Mouse (Mus musculus) midbrain, embryonic 12.5 days (tissue): ENCODE results near the gene Hes7. TPM values are rescaled to one million over a fixed set of nuclear protein-coding genes. Genes with fewer than 3 reads are reported as not detected.

Experiments used
- ATAC-seq: fragments of 200-750 bp; cut with Nextera tagmentation; 2 replicates; pipeline ENCODE4 v1.8.0; 2017; ENCODE audit warnings: low read depth, moderate TSS enrichment, moderate library complexity; ENCODE audit not compliant: low FRiP score
- H3K27ac ChIP-seq: fragments of 300-500 bp; sonication (generic); replicated peaks from 2 replicates; pipeline ENCODE4 v1.5.1; 2016; ENCODE audit warnings: mild to moderate bottlenecking
- H3K27me3 ChIP-seq: fragments of 300-500 bp; sonication (generic); 2 replicates; pipeline ENCODE4 v1.6.1; 2016; ENCODE audit warnings: mild to moderate bottlenecking
- H3K36me3 ChIP-seq: fragments of 300-500 bp; sonication (generic); 2 replicates; pipeline ENCODE4 v1.6.1; 2016
- H3K4me1 ChIP-seq: fragments of 300-500 bp; sonication (generic); 2 replicates; pipeline ENCODE4 v1.6.1; 2016
- H3K4me2 ChIP-seq: fragments of 300-500 bp; sonication (generic); replicated peaks from 2 replicates; pipeline ENCODE4 v1.6.1; 2016; ENCODE audit warnings: mild to moderate bottlenecking, moderate library complexity
- H3K4me3 ChIP-seq: fragments of 300-500 bp; sonication (generic); 2 replicates; pipeline ENCODE4 v1.5.1; 2016; ENCODE audit warnings: mild to moderate bottlenecking
- H3K9ac ChIP-seq: fragments of 300-500 bp; sonication (generic); replicated peaks from 2 replicates; pipeline ENCODE4 v1.6.1; 2016; ENCODE audit warnings: mild to moderate bottlenecking, moderate library complexity
- H3K9me3 ChIP-seq: fragments of 300-500 bp; sonication (generic); 2 replicates; pipeline ENCODE4 v1.6.1; 2016; ENCODE audit warnings: mild to moderate bottlenecking
- WGBS: fragments of 180-500 bp; shearing (Covaris S2); methylation state at CpG from one replicate; pipeline ENCODE4 v1.1.7; 2016; 5-methylcytosine and 5-hydroxymethylcytosine counted together
- polyA plus RNA-seq: library from polyadenylated mRNA; unstranded; fragments of >200 nt; fragmentation: Nextera tagmentation; extraction: Ambion mirVana; gene quantifications from 2 replicates; pipeline ENCODE4 v1.2.1, GENCODE M21; 2016

Hes7 gene
- polyA plus RNA-seq, 1 experiment from 2014 or later, result 0.38 TPM

DNA sequence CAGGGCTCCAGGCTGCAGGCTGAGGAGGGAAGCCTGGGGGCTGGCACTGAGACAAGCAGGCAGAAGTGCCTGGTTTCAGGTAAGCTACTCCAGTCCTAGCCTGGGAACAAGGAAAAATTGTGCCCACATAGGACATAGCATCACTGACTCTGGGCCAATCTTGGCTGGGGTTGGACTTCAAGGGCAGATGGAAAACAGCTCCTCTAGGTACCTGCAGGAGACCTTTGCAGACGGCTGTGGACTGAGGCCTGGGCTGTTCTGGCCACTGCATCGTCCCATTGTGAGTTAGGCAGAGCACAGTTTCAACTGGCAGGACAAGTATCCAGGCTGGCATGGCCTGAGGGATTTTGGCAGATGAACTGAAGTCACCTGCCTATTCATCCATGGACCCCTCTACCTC, 14.4 kb upstream of the Hes7 start:
- H3K4me2 ChIP-seq, result no peak overlapping the region
- ATAC-seq, result no peak
- 0 out of 2 replicates have a peak, but pooled peaks cover 2% of the 10 kb centered on the region for H3K4me1 ChIP-seq
- 81% methylated on average over 2 of the region's 2 CpGs for WGBS
- H3K9ac ChIP-seq, result no peak overlapping the region
- no peaks in the 10 kb centered on the region for H3K27me3 ChIP-seq
- H3K9me3 ChIP-seq, result no peaks in the 10 kb centered on the region
- H3K36me3 ChIP-seq, result peaks cover 87% of the 10 kb centered on the region
- no peak overlapping the region for H3K4me3 ChIP-seq
- H3K27ac ChIP-seq, result no peak overlapping the region

DNA sequence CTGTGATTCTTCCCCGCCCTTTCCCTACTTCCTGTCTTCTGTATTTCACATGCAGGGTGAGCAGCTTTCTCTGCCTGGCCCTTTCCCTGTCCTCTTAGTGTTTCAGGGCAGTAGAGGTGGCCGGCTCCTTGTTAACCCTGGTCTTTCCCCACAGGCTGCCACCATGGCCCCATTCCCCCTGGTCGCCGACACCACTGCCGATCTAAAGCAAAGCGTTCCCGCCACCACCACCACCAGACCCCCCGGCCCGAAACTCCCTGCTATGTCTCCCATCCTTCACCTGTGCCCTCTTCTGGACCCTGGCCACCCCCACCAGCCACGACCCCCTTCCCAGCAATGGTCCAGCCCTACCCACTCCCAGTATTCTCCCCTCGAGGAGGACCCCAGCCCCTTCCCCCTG, 13.9 kb upstream of the Hes7 start:
- peaks cover 82% of the 10 kb centered on the region for H3K36me3 ChIP-seq
- peaks cover under 1% of the 10 kb centered on the region; the same call in 1 of the 2 replicates for H3K27me3 ChIP-seq
- no peak overlapping the region for H3K4me3 ChIP-seq
- 89% methylated on average over 11 of the region's 11 CpGs for WGBS
- H3K9me3 ChIP-seq, result no peaks in the 10 kb centered on the region
- peaks cover under 1% of the 10 kb centered on the region; the same call in 1 of the 2 replicates for H3K4me1 ChIP-seq
- H3K9ac ChIP-seq, result no peak overlapping the region
- H3K4me2 ChIP-seq, result no peak overlapping the region
- no peak for ATAC-seq
- H3K27ac ChIP-seq, result no peak overlapping the region

DNA sequence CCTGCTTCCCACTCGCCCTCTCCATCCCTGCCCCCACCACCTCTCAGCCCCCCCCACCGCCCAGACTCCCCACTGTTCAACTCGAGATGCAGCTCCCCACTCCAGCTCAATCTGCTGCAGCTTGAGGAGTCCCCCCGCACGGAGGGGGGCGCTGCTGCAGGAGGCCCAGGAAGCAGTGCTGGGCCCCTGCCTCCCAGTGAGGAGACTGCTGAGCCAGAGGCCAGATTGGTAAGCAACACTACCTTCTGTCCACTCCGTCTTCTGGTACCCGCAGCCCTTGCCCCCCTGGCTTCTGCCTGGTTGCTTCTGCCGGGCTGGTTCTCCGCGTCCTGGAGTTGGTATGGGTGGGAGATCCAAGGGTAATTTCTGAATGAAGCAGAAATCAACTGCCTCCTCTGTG, 13.4 kb upstream of the Hes7 start:
- H3K27me3 ChIP-seq, result peaks cover 6% of the 10 kb centered on the region; the same call in 1 of the 2 replicates
- no peak overlapping the region for H3K9ac ChIP-seq
- no peak for ATAC-seq
- no peaks in the 10 kb centered on the region for H3K9me3 ChIP-seq
- peaks cover 5% of the 10 kb centered on the region; the same call in 1 of the 2 replicates for H3K4me1 ChIP-seq
- WGBS, result 85% methylated on average over 11 of the region's 11 CpGs
- no peak overlapping the region for H3K27ac ChIP-seq
- no peak overlapping the region for H3K4me3 ChIP-seq
- no peak overlapping the region for H3K4me2 ChIP-seq
- peaks cover 76% of the 10 kb centered on the region for H3K36me3 ChIP-seq

DNA sequence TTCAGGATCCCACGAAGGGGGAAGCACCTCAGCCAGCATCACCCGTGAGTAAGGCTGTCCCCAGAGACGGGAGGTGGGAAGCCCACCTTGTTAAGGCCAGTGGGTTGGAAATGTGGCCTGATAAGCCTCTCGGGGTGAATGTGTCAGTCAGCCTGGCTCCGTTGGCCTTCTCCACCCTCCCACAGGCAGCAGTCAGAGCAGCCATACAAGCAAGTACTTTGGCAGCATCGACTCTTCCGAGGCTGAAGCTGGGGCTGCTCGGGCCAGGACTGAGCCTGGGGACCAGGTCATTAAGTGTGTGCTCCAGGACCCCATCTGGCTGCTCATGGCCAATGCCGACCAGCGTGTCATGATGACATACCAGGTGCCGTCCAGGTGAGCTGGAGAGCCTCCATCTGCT, 12.5 kb upstream of the Hes7 start:
- ATAC-seq, result no peak
- peaks cover 68% of the 10 kb centered on the region for H3K36me3 ChIP-seq
- H3K4me3 ChIP-seq, result no peak overlapping the region
- H3K4me1 ChIP-seq, result peaks cover 5% of the 10 kb centered on the region; the same call in 1 of the 2 replicates
- no peak overlapping the region for H3K4me2 ChIP-seq
- H3K9me3 ChIP-seq, result no peaks in the 10 kb centered on the region
- 93% methylated on average over 11 of the region's 11 CpGs for WGBS
- no peak overlapping the region for H3K9ac ChIP-seq
- H3K27me3 ChIP-seq, result peaks cover 15% of the 10 kb centered on the region
- H3K27ac ChIP-seq, result no peak overlapping the region

DNA sequence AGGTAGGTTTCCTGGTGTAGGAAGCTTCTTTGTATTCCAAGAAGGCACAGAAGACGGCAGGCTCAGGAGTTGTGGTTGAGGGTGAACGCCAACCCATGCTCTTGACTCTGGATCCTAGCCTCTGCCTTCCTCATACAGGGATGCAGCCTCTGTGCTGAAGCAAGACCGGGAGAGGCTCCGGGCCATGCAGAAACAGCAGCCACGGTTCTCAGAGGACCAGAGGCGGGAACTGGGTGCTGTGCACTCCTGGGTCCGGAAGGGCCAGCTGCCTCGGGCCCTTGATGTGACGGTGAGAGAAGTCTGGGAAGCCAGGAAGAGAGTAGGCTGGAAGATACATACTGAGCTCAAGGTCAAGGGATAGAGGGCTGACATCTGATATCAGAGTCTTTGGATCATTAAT, 12.0 kb upstream of the Hes7 start:
- 93% methylated on average over 9 of the region's 9 CpGs for WGBS
- Histone ChIP-seq H3K9ac (no peak overlapping the region), H3K9me3 (no peaks in the 10 kb centered on the region), H3K4me2 (no peak overlapping the region), H3K27me3 (peaks cover 18% of the 10 kb centered on the region), H3K36me3 (peaks cover 63% of the 10 kb centered on the region), H3K4me3 (no peak overlapping the region), H3K4me1 (peaks cover 5% of the 10 kb centered on the region; the same call in 1 of the 2 replicates), H3K27ac (no peak overlapping the region)
- no peak for ATAC-seq

DNA sequence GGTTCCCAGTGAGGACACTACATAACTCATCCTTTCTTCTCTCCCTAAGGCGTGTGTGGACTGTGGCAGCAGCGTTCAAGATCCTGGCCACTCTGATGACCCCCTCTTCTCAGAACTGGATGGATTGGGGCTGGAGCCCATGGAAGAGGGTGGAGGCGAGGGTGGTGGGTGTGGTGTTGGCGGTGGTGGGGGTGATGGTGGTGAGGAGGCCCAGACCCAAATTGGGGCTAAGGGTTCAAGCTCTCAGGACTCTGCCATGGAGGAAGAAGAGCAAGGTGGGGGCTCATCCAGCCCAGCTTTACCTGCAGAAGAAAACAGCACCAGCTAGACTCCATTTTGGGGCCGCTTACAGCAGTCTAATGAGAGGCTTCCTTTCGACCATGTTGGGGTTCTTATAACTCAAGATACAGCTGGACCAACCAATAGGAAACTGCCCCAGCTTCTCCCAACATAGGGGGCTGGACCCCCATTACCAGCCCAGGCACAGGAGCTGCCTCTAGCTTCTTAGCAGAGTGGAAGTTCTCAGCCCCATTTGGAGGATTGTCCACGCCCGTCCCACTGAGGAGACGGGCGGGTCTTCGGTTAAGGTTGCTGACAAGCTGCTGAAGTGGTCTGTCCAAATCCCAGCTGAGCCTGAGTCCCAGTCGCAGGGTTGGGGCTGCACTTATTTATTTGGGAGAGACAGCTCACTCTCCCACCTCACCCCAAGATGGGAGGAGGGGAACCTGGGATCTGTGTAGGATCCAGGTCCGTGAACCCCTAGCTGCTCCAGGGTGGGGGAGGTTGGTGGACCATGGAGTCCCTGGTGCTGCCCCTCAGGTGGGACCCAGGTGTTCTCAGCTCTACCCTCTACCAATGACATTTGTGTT, 10.9 kb upstream of the Hes7 start:
- H3K9me3 ChIP-seq, result no peaks in the 10 kb centered on the region
- H3K4me2 ChIP-seq, result no peak overlapping the region

DNA sequence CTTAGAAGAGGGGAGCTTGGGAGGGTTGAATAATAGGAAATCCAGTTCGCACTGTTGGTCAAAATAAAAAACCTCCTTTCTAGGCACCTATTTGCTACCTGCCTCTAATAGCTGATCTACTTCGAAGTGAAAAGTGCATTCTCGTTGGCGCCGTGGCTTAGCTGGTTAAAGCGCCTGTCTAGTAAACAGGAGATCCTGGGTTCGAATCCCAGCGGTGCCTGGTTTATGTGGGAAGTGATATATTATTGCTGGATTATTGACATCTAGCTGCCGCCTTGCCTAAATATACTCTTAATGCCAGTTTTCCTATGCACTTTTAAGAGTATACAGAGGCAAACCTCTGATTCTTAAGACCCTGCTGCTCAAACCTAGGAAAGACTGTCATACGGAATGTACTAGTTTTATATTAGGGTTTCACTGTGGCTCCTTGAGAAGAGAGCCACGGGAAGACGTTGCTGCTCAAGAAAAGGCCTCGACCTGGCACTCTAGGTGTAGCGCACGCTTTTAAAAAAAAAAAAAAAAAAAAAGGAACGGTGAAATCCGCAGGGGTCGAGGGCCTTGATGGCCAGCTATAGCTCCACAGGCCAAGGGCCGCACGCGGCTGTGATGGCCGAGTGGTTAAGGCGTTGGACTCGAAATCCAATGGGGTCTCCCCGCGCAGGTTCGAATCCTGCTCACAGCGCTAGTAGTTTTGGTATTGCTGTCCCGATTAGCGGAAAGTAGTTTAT, 9.7 kb upstream of the Hes7 start:
- peaks cover 36% of the 10 kb centered on the region for H3K27me3 ChIP-seq
- H3K4me1 ChIP-seq, result peaks cover 5% of the 10 kb centered on the region; the same call in 1 of the 2 replicates
- no peaks in the 10 kb centered on the region for H3K9me3 ChIP-seq
- H3K36me3 ChIP-seq, result peaks cover 41% of the 10 kb centered on the region
- H3K9ac ChIP-seq, result peak overlapping the region; percentile 28; the same call in 1 of the 2 replicates
- H3K27ac ChIP-seq, result no peak overlapping the region
- 1% methylated on average over 30 of the region's 30 CpGs for WGBS
- H3K4me3 ChIP-seq, result peak overlapping the region; percentile 52
- peak; percentile 38; the same call in 1 of the 2 replicates for ATAC-seq
- H3K4me2 ChIP-seq, result peak overlapping the region; percentile 52

More for the DNA sequence above, 10.9 kb upstream of the Hes7 start:
- Histone ChIP-seq H3K36me3 (peaks cover 52% of the 10 kb centered on the region), H3K27me3 (peaks cover 25% of the 10 kb centered on the region), H3K27ac (no peak overlapping the region), H3K4me3 (0 out of 2 replicates have a peak overlapping the region, but pooled peaks have one; percentile 2), H3K4me1 (peaks cover 5% of the 10 kb centered on the region; the same call in 1 of the 2 replicates), H3K9ac (no peak overlapping the region)
- 87% methylated on average over 13 of the region's 13 CpGs for WGBS
- no peak for ATAC-seq

DNA sequence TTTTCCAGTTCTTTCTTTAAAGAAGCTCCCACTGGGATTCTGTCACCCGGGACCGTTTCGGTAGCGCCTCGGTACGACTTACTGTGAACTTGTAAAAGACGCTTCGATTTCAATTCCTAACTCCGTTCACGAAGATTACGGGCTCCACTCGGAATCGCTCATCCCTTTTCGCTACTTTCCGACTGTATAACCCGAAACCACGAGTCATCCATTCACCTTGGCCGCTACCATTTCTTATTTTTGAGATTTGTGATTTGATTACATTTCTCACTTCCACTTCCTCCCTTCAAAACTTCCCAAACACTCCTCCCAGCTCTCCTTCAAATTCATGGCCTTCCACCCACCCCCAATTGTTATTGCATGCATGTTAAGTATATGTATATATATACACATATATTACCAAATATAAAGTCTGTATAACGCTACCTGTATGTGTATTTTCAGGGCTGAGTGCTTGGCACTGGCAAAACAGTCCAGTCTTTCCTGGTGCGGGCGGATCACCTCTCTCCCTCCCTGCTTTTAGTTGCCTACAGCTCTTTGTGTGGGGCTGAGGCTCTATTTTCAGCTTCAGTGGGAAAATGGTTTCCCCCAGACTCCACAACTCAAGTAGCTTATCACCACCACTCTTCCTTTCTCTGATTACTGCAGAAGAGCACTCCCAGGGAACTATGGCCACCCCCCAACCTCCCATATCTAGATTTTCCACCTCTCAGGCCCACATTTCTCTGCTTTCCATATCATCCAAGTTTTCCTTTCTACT, 9.0 kb upstream of the Hes7 start:
- WGBS, result 6% methylated on average over 21 of the region's 21 CpGs
- peaks cover 40% of the 10 kb centered on the region for H3K27me3 ChIP-seq
- H3K4me3 ChIP-seq, result peak overlapping the region; percentile 52
- peaks cover 34% of the 10 kb centered on the region for H3K36me3 ChIP-seq
- no peak overlapping the region; the same call in 1 of the 2 replicates for H3K9ac ChIP-seq
- H3K4me2 ChIP-seq, result peak overlapping the region; percentile 52
- H3K9me3 ChIP-seq, result no peaks in the 10 kb centered on the region
- no peak for ATAC-seq
- no peak overlapping the region for H3K27ac ChIP-seq
- H3K4me1 ChIP-seq, result peaks cover 5% of the 10 kb centered on the region; the same call in 1 of the 2 replicates

DNA sequence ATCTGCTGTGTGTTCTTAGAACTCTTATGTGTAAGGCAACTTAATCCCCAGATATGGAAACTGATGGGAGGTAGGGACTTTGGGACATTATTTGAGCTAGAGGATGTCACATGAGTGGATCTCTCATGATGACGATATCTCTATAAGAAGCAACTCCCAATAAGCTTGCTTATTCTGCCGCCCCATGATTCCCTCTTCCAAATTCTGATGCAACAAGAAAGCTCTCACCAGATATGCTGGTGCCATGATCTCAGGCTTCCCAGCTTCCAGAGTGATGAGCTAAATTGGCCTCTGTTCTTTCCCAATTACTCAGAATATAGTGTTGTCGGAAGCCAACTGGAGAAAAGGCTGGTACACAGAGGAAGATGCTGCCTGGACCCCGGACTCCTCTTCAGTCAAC, 8.3 kb upstream of the Hes7 start:
- 68% methylated on average over 4 of the region's 4 CpGs for WGBS
- Histone ChIP-seq H3K27me3 (peaks cover 45% of the 10 kb centered on the region), H3K4me2 (peak overlapping the region; percentile 52; the same call in 1 of the 2 replicates), H3K4me3 (no peak overlapping the region), H3K9me3 (no peaks in the 10 kb centered on the region), H3K27ac (no peak overlapping the region), H3K4me1 (peaks cover 6% of the 10 kb centered on the region), H3K36me3 (peaks cover 27% of the 10 kb centered on the region), H3K9ac (no peak overlapping the region)
- ATAC-seq, result no peak

DNA sequence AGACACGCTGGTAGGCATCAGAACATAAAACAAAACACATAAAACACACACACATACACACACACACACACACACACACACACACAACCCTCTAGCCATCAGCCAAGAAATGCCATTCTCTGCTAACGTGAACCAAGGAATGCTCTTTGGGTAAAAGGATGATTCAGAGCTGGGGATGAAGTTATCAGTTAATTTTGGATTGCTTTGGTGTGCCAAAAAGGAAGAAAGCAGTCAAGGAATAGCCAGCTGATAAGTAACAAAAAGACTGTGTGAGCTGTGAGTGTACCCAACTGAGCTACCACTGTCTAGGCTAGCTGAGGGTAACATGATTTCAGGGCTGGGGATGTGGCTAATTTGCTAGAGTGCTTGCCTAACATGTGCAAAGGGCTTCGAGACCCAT, 6.2 kb upstream of the Hes7 start:
- Histone ChIP-seq H3K4me3 (no peak overlapping the region), H3K4me2 (no peak overlapping the region), H3K27ac (no peak overlapping the region), H3K36me3 (peaks cover 6% of the 10 kb centered on the region), H3K27me3 (peaks cover 49% of the 10 kb centered on the region), H3K9me3 (no peaks in the 10 kb centered on the region), H3K9ac (no peak overlapping the region), H3K4me1 (peaks cover 19% of the 10 kb centered on the region)
- no peak for ATAC-seq
- 80% methylated on average over 3 of the region's 3 CpGs for WGBS

DNA sequence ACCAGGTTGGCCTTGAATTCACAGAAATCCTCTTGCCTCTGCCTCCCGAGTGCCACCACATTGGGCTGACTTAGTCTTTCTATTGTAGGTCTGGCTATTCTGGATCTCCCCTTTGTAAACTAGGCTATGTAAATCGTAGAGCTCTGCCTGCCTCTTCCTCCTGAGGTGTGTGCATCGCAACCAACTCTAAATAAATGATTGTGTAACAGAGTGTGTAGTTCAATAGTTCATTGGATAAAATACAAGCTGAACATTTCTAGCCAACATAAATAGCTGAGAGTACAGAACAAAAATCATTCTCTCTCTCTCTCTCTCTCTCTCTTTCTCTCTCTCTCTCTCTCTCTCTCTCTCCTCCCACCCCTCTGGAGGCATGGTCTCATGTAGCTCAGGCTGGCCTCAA, 5.6 kb upstream of the Hes7 start:
- H3K27me3 ChIP-seq, result peaks cover 55% of the 10 kb centered on the region
- WGBS, result 75% methylated on average over 3 of the region's 3 CpGs

More for the DNA sequence above, 5.6 kb upstream of the Hes7 start:
- H3K9me3 ChIP-seq, result no peaks in the 10 kb centered on the region
- peaks cover 25% of the 10 kb centered on the region for H3K4me1 ChIP-seq
- no peak overlapping the region for H3K4me3 ChIP-seq
- no peaks in the 10 kb centered on the region for H3K36me3 ChIP-seq
- H3K4me2 ChIP-seq, result no peak overlapping the region
- H3K9ac ChIP-seq, result no peak overlapping the region
- no peak for ATAC-seq
- H3K27ac ChIP-seq, result no peak overlapping the region
